Mouse (Mus musculus): ENCODE results near the gene Ntrk2. TPM values are rescaled to one million over a fixed set of nuclear protein-coding genes. Genes with fewer than 3 reads are reported as not detected.

Gene Ntrk2
- total and polyA plus RNA-seq, 3 experiments, result under 0.01 TPM; not detected in 2

GRCm38 (mm10) chr13:58806896-58807628 lies 693 bp downstream of the Ntrk2 start:
- no peak overlapping the region for H3K27ac ChIP-seq (ENCODE audit: control insufficient read depth, low read depth, low read length)
- H3K9me3 ChIP-seq (replicated peaks; ENCODE audit: insufficient read depth, low read length), result no peaks in the 10 kb centered on the region
- no peak overlapping the region for H3K9ac ChIP-seq (ENCODE audit: control insufficient read depth, low read depth, low read length, poor library complexity, severe bottlenecking)
- H3K79me2 ChIP-seq (ENCODE audit: control insufficient read depth, insufficient read depth, low read length, poor library complexity), result no peaks in the 10 kb centered on the region
- no peaks in the 10 kb centered on the region for H3K4me1 ChIP-seq (ENCODE audit: control insufficient read depth in 1 of 2, insufficient read depth in 2 of 2, low read length in 2 of 2)
- H3K36me3 ChIP-seq (ENCODE audit: control insufficient read depth in 1 of 2, insufficient read depth in 2 of 2, low read length in 2 of 2), result no peaks in the 10 kb centered on the region
- no peaks in the 10 kb centered on the region for H3K27me3 ChIP-seq (ENCODE audit: control insufficient read depth in 1 of 2, insufficient read depth in 2 of 2, low read length in 2 of 2)
- TF ChIP-seq MAX (IDR thresholded peaks at IDR 0.05; ENCODE audit: low read length) (no peak), KAT2A (conservative IDR thresholded peaks at IDR 0.05; ENCODE audit: low read depth, low read length) (no peak)
- no peak for DNase-seq (ENCODE audit: low read depth, low spot score)
- no peak overlapping the region for H3K4me3 ChIP-seq (ENCODE audit: control insufficient read depth in 1 of 2, insufficient read depth in 1 of 2, low read depth in 2 of 2, low read length in 2 of 2)

- no peak for DNase-seq (ENCODE audit: low read depth, low spot score)
- H3K27me3 ChIP-seq (ENCODE audit: control insufficient read depth in 1 of 2, insufficient read depth in 2 of 2, low read length in 2 of 2), result no peaks in the 10 kb centered on the region
- no peaks in the 10 kb centered on the region for H3K36me3 ChIP-seq (ENCODE audit: control insufficient read depth in 1 of 2, insufficient read depth in 2 of 2, low read length in 2 of 2)
- H3K4me1 ChIP-seq (ENCODE audit: control insufficient read depth in 1 of 2, insufficient read depth in 2 of 2, low read length in 2 of 2), result no peaks in the 10 kb centered on the region
- TF ChIP-seq RCOR1 (IDR thresholded peaks at IDR 0.05; ENCODE audit: low read depth, low read length), result no peak
- no peak for TF ChIP-seq CTCF (IDR thresholded peaks at IDR 0.05 in 2 of 3, conservative IDR thresholded peaks at IDR 0.05 in 1 of 3; ENCODE audit: control insufficient read depth in 1 of 3, insufficient read depth in 1 of 3, low read depth in 2 of 3, low read length in 3 of 3, poor library complexity in 1 of 3, severe bottlenecking in 1 of 3)
- no peak for TF ChIP-seq MAFK (IDR thresholded peaks at IDR 0.05; ENCODE audit: borderline replicate concordance, low read depth, low read length)
- TF ChIP-seq GATA1 (IDR thresholded peaks at IDR 0.05; ENCODE audit: low read depth, low read length), result no peak
- no peak for TF ChIP-seq MXI1 (IDR thresholded peaks at IDR 0.05; ENCODE audit: low read depth, low read length)
- no peak for TF ChIP-seq POLR2AphosphoS2 (IDR thresholded peaks at IDR 0.05; ENCODE audit: low read length)
- TF ChIP-seq ELF1 (IDR thresholded peaks at IDR 0.05; ENCODE audit: low read depth, low read length), result no peak
- no peak overlapping the region for H3K9ac ChIP-seq (ENCODE audit: control insufficient read depth, low read depth, low read length, poor library complexity, severe bottlenecking)
- H3K4me3 ChIP-seq (ENCODE audit: control insufficient read depth in 1 of 2, insufficient read depth in 1 of 2, low read depth in 2 of 2, low read length in 2 of 2), result no peak overlapping the region
- H3K79me2 ChIP-seq (ENCODE audit: control insufficient read depth, insufficient read depth, low read length, poor library complexity), result no peaks in the 10 kb centered on the region
- no peaks in the 10 kb centered on the region for H3K9me3 ChIP-seq (replicated peaks; ENCODE audit: insufficient read depth, low read length)
- no peak overlapping the region for H3K27ac ChIP-seq (ENCODE audit: control insufficient read depth, low read depth, low read length)
Observed at GRCm38 (mm10) chr13:58807629-58808363, 1.4 kb downstream of the Ntrk2 start.

- H3K79me2 ChIP-seq (ENCODE audit: control insufficient read depth, insufficient read depth, low read length, poor library complexity), result no peaks in the 10 kb centered on the region
- no peaks in the 10 kb centered on the region for H3K36me3 ChIP-seq (ENCODE audit: control insufficient read depth in 1 of 2, insufficient read depth in 2 of 2, low read length in 2 of 2)
- H3K9ac ChIP-seq (ENCODE audit: control insufficient read depth, low read depth, low read length, poor library complexity, severe bottlenecking), result no peak overlapping the region
- TF ChIP-seq MAX (IDR thresholded peaks at IDR 0.05; ENCODE audit: low read length) (no peak), MAZ (IDR thresholded peaks at IDR 0.05; ENCODE audit: low read depth, low read length) (no peak), NELFE (IDR thresholded peaks at IDR 0.05; ENCODE audit: low read depth, low read length) (no peak), UBTF (IDR thresholded peaks at IDR 0.05; ENCODE audit: borderline replicate concordance, insufficient read depth, low read depth, low read length) (no peak), SMC3 (IDR thresholded peaks at IDR 0.05; ENCODE audit: low read depth, low read length) (no peak), TCF12 (IDR thresholded peaks at IDR 0.05; ENCODE audit: low read depth, low read length) (no peak), MEF2A (IDR thresholded peaks at IDR 0.05; ENCODE audit: extremely low read depth, insufficient replicate concordance, low read depth, low read length, poor library complexity, severe bottlenecking) (no peak)
- H3K4me1 ChIP-seq (ENCODE audit: control insufficient read depth in 1 of 2, insufficient read depth in 2 of 2, low read length in 2 of 2), result no peaks in the 10 kb centered on the region
- no peak for DNase-seq (ENCODE audit: low read depth, low spot score)
- H3K27me3 ChIP-seq (ENCODE audit: control insufficient read depth in 1 of 2, insufficient read depth in 2 of 2, low read length in 2 of 2), result no peaks in the 10 kb centered on the region
- no peak overlapping the region for H3K4me3 ChIP-seq (ENCODE audit: control insufficient read depth in 1 of 2, insufficient read depth in 1 of 2, low read depth in 2 of 2, low read length in 2 of 2)
- no peak overlapping the region for H3K27ac ChIP-seq (ENCODE audit: control insufficient read depth, low read depth, low read length)
- no peaks in the 10 kb centered on the region for H3K9me3 ChIP-seq (replicated peaks; ENCODE audit: insufficient read depth, low read length)
Observed at GRCm38 (mm10) chr13:58808381-58808821, 2.0 kb downstream of the Ntrk2 start.
